Mouse (Mus musculus) adrenal gland, postnatal 36 days (tissue): Measurements from ENCODE around the gene Gm21987. TPM values are rescaled to one million over a fixed set of nuclear protein-coding genes. Genes with fewer than 3 reads are reported as not detected.
"Not testable (repeated sequence)": the region's sequence is repeated elsewhere in the genome, so short reads cannot be mapped to it uniquely, and the experiment has no call there.

Source experiments
- DNase-seq, 2 experiments: peaks; one replicate each; pipeline ENCODE4 v3.0.0; 2021; ENCODE audit warnings: mixed read lengths in 1 of 2
- long read RNA-seq, 2 experiments: library from polyadenylated mRNA; stranded (forward); transcript quantifications; one replicate each; pipeline ENCODE4 v2.0.0; 2021; ENCODE audit warnings: borderline sequencing depth in 2 of 2
- total RNA-seq, 2 experiments: library from RNA; stranded (reverse); gene quantifications; 2 replicates each; pipeline ENCODE4 v1.2.3; 2021

The Gm21987 gene
- total RNA-seq, result under 1 TPM in 1 of 2 experiments, not detected in 1; 0.95 TPM
- long read RNA-seq, experiment 1, partial matches to known transcripts, result 0 of 3 reads
- long read RNA-seq, experiment 1, other reads (novel, unspliced or antisense), result 3 of 3 reads
- long read RNA-seq, experiment 2, result 0 reads

DNA sequence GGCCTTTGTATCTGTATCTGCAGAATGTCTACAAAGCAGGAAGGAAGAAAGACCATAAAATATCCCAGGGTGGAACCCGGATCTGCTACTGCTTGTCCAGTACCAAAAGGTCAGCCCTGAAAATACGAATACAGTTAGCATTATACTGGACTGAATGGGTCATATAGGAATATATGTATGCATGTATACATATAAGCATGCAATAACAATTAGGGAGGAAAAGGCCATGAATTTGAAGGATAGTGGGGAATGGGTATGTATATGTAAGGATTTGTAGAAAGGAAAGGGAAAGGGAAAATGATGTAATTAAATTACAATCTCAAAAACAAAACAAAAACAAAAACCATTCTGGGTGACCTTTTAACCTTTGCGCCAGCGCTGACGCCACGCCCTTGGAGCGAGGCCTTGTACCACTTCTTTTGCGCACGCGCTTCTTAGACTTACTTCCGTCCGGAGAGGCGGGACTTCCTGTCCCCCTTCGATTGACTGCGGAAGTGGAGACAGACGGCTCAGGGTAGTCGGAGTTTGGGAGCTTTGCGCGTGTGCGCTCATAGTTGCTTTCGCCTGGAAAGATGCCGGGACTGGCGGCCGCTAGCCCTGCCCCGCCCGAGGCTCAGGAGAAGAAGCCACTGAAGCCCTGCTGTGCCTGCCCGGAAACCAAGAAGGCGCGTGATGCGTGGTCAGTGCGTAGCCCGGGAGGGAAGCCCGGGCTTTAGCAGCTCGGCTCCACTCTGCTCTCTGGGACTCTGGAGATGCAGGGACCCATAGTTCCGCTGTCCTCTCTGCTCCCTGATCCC lies at the start of gene Gm21987, which contains the start of gene Cox17:
Gene Gm21987, plus strand, starts transcription at position 512 of the 797 bp plus-strand sequence.
Gene Cox17, plus strand, starts transcription at position 463 of the 797 bp plus-strand sequence.
- peak; percentile 92 to 93 for DNase-seq

DNA sequence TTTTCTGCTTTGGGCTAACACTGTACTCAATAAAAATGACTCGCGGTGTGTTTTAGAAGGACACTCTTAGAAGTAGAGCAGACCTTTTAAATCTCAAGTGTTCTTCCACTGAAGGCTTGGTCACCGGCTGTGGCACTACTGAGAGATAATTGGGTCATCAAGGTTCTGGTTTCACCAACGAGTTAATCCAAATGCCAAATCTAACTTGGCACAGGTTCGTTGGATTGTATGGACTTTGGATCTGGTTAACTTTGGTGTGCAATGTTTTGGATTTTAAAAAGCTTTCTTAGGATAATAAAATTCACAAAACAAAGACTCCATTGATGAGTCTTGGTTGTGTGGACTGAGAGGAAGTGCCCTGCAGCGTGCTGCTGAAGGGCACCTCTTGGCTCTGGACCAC lies 48.4 kb upstream of the Gm21987 start:
- DNase-seq, result no peak

DNA sequence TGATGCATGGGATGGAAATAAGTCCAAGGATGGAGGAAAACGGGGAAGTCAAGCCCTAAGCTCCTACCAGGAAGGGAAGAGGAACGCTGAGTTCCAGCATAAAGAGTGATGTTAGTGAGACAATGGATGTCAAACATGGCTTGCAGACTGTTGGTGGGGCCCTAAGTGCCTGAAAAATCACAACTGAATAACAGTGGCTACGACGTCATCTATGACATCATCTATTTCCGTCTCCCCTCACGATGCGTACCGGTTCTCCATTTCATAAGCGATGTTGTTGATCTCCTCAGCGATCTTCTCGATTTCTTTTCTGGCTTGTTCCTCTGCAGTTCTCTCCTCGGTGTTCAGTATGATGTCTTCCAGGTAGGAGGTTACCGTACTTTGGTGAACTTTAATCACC lies 44.5 kb upstream of the Gm21987 start:
- DNase-seq, result no peak

DNA sequence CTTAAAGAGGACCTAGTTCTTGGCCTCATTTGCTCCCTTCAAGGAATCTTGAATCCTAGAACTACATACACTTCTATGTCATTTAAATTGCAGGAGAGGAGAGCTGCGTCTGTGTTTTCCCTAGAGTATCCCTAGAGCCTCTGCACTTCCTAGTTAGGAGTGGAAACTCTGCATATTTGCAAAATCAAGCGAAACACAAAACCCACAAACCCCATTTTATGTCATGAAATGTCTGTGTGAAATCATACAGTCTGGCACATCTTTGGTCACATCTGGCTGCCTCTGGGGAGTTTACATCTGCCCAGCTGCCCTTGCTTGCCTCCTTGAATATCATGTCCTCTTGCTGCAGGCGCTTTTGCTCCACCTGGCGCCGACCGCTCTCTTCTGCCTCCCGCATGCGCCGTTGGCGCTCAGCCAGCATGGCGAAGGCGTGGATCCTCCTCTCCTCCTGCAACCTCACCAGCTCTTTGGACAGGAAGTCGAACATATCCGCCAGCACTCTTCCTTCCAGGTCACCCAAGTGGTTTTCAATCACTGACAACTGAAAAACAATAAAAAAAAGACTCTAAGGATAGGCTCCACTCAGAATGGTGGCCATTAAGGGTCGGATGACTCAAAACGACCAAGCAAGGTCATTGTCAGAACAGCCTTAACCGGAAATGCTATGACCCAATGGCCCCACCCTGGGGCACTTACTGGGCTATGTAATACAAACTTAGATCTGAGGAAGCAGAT lies 42.2 kb upstream of the Gm21987 start:
- DNase-seq, result peak; percentile 64 to 78

DNA sequence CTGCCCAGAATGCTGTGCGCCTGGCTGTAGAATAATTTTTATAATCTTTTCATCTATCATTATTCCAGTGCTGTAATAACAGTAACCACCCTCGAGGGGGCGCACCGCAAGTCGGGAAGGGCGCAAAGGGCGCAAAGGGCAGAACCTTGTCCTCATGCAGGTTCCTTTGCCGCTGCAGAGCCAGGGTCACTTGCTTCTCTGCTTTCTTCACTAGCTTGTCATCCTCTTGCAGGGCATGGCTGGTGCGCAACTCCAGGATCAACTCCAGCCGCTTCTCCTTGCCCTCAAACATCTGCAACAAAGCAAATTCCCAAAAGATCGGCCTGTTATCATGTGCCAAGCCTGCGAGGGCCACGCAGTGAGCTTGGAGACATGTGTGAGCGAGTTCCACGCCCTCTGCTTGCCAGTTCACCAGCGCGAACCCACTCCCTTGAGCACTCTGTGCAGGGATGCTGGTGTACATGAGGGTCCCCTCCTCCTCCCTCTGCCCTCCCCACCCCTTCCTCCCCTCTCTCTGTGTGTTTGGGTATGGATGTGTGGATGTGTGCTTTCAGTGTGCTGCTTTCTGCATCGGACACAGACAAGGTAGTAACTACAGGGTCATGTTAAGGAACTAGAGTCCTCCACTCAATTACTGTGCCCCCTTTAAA lies 40.1 kb upstream of the Gm21987 start:
- peak; percentile 30 to 42 for DNase-seq

DNA sequence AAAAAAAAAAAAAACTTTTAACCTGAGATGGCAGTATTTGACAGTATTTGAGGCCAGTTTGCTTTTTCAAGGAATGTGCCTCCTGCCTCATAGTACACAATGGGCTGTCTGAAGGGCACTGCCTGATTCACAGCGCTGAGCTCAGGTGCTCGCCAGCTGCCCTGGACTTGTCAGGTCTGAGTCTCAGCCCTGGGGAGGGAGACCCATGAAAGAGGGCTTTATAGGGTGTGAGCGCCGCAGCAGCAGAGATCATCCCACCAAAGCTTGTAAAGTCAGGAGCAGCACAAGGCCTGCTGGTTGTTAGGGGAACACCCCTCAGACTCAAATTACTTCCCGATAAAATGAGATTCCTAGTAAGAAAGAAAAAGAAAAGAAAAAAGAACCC lies 39.6 kb upstream of the Gm21987 start:
- DNase-seq, result no peak

DNA sequence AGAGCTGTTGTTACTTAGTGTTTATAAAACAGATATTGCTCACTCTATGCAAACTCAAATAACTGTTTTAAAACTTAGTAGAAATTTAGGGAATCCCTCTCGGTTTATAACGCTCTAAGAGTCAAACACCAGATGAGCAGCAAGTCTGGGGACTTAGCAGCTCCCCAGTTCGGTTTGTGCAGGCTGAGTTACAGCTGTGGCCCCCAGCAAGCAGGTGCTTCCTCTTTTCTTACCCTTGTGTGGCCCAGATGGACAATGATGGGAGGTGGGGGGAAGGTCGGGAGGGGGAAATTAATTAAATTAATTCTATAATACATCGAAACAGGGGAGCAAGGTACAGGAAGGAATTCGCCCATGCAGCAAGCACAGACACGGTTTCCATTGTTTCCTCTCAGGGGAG lies 39.2 kb upstream of the Gm21987 start:
- DNase-seq, result no peak

DNA sequence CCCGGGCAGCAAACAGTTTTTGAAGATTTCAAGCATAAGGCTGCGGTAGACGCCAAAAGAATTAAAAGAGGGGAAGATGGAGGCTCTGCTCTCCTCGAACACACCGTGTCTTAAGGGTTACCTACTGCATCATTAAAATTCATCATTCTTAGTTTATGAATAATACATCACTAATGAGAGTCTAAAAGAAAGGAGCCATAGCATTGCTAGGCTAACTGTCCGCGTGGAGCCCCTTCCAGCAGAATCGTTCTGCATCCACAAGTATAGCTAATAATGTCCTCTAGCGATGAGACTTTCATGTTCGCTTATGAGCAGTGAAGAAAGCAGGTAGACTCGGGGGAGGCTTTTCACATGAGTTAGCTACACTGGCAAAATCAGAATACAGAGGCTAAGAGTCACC lies 38.6 kb upstream of the Gm21987 start:
- no peak for DNase-seq

DNA sequence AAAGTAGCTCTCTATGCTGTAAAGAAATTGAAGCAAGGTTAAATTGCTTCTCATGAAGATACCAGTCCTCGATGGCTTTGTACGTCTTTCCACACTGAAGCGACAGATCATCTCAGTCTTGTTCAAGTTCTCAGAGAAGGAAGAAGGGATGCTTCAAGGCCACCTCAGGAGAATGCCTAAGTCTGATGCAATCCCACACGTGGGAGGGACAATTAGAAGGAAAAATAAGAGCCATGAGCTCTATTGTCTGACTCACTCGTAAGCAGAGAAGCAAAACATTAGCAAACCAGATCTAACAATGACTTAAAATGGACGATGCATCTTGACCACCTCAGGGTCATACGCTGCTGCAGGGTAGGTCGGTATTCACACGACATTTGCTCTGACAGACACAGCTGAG lies 28.3 kb upstream of the Gm21987 start:
- DNase-seq, result no peak

DNA sequence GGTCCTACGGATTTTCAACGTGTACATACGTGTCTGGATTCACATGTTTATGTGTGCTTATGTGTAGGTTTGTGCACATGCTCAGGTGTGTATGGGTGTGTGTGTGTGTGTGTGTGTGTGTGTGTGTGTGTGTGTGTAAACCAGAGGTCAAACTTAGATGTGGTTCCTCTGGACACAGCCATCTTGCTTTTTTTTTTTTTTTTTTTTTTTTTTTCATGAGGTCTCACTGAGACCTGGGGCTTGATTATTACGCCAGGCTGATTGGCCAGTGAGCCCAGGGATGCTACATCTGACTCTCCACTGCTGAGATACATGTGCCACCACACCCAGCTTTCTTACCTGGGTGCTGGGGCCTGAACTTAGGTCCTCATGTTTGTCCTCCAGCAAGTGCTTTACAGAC lies 27.8 kb upstream of the Gm21987 start:
- no peak for DNase-seq

DNA sequence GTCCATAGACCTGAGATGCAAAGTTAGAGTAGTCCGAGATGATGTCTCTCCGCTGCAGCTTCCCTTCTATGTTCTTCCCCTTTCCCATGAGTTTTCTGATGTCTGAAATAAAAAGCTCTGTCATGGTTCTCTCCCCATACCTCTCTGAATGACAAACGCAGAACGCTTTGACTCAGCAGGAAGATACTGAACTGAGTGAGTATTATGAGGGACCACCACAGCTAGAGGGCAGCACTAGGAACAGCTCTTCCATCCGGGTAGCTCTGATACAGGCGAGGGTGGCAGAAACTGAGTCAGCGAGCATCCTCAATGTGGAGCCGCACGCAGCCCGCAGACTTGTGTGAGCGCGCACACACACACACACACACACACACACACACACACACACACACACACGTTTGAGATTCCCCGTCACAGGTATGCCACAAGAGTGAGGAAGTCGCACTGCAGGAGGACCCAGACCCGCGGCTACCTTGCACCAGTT lies 25.3 kb upstream of the Gm21987 start:
- DNase-seq, result peak; percentile 41 to 69

DNA sequence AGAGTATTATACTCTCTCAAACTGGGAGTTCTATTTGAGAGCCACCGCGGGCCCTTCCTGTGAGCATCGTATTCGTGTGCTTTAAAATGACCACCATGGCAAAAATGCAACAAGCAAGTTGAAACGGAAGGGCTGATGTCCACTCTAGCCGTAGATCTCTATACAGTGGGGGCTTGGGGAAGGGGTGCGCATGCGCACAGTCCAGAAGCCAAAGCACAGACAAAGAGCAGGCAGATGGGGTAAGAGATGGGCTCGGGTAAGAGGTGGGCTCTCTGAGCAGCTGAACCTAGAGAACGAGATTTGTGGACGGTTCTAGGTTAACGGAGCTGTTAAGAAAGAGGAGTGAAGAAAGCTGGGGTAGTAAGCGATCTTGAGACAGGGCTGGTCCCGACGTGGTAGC lies 22.5 kb upstream of the Gm21987 start:
- DNase-seq, result no peak

DNA sequence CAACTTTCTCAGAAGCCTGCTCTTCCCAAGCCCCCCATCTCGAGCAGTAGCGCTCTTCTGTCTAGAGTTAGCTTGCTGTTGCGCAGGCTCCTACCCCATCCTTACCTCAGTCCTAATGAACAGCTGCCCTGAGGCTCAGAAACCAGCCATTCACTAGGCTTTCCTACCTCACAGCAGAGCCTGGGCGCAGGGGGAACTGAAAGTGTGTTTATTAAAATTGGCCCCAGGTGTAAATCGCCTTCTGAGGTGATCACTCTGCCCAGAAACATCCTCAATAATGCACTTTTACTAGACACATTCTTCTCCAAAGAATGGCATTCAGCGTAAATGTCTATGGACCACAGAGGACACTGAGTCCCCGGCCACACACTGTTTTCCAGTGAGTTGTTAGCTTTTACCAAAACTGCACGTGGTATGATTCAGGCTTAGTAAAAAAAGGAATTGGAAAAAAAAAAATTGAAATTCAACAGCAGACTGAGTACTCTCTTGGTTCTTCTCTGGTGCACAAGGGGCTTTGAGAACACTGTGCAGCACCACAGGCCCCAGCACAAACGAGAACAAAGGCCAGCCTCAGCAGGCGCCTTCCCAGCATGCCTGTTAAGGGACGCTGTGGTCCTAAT lies 20.0 kb upstream of the Gm21987 start:
- no peak for DNase-seq

DNA sequence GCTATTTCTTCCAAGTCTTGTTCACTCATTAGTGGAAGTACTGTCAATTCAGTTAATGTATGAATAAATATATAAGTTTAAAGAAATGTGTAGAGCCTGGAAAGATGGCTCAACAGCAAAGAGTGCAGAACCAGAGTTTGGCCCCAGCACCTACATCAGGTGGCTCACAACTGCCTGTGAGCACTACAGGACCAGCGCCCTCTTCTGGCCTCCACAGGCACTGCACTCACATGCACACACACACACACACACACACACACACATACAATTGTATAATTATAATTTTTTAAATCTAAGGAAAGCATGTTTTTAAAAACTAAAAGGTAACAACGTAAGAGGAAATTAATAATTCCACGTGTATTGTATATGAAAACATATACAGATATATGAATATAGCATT lies 17.5 kb upstream of the Gm21987 start:
- no peak for DNase-seq

DNA sequence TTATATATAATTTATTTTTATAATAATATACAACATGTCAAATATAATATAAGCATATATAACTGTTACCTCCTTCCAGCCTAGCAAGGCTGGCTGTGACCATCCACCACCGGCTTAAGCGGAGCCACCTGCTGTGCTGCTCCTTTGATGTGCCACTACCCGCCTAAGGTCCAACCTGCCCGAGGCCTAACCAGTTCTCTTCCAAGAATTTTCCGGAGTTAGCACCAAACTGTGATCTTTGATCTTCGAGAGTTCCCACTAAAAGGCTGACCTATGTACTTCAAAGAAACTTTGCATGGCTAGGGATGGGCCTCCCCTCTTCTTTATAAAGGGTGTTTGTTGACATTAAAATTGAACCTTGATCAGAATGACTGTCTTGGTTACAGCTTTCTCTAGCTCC lies 12.4 kb upstream of the Gm21987 start:
- no peak for DNase-seq

DNA sequence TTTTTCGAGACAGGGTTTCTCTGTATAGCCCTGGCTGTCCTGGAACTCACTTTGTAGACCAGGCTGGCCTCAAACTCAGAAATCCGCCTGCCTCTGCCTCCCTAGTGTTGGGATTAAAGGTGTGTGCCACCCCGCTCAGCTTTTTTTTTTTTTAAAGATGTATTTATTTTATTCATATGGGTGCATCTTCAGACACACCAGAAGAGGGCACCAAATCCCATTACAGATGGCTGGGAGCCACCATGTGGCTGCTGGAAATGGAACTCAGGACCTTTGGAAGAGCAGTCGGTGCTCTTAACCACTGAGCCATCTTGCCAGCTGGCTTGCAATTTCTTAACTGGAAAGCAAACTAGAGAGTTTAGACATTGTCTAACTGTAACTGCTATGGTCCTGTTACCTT lies 8.8 kb upstream of the Gm21987 start:
- not testable (repeated sequence) for DNase-seq

DNA sequence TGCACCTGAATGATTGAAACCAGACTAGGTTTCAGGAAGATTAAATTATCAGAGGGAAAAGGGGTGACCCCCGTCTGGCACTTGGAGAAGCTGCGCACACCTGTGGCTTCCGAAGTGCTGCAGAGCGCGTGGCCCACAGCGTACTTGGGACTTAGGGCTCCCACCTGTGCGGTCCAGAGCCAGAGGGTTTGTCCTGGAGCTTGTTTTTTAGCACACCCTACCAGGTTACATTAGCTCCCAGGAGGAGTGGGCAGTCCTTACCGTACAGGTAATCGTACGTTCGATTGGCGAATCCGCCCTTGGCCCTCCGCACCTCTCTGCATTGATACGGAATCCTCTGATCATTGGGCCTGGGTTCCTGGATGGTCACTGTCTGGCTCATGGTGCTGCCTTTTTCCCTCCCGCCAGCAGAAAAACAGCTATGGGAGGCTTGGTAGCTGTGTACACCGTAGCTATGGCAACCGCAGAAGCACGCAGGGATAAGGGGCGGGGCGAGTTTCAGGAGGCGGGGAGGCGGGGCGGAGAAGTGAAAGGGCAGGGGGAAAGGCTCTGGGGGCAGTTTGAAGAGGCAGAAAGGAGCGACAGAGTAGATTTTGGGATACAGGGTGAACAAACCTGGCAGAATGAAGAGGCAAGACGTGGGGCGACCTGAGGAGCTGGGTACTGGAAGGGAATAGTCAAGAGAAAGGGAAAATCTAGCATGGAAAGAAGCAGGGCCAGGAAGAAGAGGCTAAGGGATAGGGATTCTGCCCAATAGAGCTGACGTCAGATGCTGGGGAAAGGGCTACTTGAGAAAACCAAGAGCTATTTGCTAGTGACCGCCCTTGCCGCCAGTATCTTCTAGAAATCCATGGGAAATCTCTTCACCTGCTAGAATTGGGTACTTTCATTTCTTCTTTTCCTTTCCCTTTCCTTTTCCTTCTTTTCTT lies 5.2 kb upstream of the Gm21987 start, which contains the start of gene Maats1:
Gene Maats1, minus strand, starts transcription at position 748 of the 929 bp plus-strand sequence.
- peak; percentile 85 to 88 for DNase-seq

DNA sequence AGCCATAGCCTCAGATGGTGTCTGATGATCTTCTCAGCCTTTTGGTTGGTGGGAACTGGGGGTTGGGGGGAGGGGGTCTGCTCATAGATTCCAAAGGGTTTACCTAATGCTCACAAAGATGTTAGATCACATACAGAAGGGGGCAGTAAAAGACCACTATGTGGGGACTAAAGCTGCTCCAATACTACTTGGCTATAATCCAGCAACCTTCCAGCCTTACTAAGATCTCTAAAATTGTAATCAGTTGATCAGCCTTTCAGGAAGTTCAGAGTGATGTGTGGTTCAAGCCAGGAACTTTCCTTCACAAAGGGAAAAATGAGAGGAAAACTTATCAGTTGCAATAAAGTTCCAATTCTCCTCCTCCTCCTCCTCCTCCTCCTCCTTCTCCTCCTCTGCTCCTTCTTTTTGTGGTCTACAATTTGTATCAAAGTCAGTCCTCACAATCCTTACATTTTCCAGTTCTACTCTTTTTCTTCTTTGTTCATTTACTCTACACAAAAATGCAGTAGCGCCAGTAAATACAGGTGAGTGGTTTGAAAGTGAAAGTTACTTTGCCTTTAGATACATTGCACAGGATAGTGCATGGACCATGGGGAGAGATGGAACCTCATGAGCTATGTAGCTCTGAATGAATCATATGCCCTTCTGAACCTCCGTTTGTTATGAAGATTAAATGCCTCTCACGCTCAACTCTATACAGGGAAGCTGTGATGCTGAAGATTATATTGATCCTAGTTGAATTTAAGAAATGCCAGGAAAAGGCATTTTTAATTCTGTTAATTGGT lies 1.7 kb upstream of the Gm21987 start:
- DNase-seq, result no peak

DNA sequence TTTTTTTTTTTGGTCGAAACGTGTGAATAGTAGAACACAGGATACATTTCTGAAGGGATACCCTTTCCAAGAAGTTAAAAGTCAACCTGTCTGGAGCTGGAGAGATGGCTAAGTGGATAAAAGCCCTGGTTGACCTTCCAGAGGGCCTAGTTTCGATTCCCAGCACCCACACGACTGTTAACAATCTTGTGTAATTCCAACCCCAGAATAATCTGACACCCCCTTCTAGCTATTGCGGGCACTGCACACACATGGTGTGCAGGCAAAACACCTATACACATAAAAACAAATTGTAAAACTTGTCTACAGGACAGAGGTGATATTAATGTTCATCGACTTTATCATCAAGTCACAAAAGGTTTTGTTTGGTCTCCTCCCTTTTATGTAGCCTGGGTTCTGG lies 748 bp downstream of the Gm21987 start:
- DNase-seq, result no peak

DNA sequence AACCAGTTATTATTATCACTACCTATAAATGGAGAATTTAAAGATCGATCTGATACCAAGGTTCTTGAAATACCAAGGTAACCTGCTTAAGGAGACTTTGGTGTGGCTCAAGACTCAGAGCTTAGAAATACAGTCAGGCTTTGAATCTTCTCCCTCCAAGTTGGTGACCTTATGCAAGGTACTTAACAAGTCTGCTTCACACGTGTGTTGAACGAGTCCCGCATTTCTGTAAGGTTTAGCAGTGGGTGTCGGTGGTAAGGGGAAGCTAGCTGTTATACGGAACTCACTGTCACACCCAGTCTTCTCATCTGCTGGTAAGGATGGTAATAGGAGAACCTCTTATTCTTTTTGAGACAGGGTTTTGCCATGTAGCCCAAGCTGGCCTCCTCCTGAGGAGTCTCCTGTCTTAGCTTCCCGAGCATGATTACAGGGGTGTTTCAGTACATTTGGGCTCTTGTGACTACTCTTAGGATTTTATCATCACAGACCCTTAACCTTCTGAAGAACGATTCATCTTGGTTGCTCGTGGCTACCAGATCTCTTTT lies 1.4 kb downstream of the Gm21987 start:
- DNase-seq, result no peak
